Mouse (Mus musculus) layer of hippocampus, postnatal 36 days (tissue): ENCODE measurements around the gene Gm21915. TPM values are rescaled to one million over a fixed set of nuclear protein-coding genes. Genes with fewer than 3 reads are reported as not detected.

Source experiments
- DNase-seq, 2 experiments: peaks; one replicate each; pipeline ENCODE4 v3.0.0; 2022
- total RNA-seq, 2 experiments: library from RNA; stranded (reverse); gene quantifications; 2 replicates each; pipeline ENCODE4 v1.2.3; 2021

Gene Gm21915
- total RNA-seq, 2 experiments from 2014 or later = not detected

DNA sequence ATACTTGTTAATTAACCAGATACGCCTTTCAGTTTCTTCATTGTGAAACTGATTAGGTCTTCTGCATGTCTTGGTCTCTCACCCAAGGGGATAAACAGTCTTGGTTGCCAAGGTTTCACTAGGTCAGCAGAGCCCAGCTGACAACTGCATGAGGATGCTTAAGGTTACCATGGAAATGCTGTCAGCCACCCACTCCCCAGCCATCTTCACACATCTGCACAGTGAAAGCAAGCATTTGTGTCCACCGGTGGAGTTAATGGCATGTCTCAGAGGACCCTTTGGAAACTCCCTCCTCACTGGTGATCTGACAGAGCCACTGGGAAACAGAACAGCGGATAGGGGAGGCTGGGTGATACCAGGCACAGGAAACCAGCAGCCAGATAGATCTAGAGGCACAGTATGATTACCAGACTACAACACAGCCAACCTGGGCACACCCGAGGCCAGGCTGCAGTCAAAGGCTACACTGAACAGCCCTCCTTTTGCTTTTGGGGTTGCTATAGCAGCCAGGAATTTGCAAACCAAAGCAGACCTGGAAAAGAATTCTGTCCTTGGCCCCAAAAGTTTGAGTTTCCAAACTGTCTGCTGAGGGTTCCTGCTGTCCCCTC is 1.0 kb downstream of the Gm21915 start:
- DNase-seq = no peak

DNA sequence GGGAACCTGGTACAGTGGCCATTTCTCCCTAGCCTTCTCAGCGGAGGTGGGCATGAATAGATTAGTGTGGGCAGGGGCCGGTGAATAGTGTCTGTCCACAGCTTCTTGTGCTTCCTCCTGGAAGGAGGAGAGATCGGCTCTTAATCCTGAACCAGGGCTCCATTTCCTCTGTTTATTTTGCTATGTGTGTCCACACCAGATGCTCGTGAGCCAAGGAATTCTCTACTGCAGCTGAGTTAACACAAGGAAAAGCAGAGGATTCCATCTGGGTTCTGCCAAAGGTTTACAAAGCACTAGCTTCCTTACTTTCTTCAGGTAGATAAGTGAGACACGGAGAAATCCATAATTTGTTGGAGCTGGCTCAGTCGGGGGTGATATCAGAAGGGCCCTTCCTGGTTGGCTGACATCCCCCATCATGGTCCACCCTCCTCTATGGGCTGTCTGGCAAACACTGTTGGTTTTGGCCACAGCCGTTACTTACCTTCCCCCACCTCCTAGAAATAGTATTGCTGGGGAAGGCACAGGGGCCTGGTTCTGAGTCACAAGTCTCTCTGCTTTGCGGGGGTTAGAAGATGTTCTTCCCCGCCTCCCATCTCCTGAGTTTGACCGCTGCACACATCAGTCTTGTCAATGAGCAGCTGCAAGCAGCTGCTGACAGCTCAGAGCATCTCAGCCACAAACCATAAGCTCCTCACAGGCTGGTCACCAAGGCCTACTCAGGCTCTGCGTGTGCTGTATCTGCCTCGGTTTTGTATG is 5.0 kb downstream of the Gm21915 start:
- no peak for DNase-seq

DNA sequence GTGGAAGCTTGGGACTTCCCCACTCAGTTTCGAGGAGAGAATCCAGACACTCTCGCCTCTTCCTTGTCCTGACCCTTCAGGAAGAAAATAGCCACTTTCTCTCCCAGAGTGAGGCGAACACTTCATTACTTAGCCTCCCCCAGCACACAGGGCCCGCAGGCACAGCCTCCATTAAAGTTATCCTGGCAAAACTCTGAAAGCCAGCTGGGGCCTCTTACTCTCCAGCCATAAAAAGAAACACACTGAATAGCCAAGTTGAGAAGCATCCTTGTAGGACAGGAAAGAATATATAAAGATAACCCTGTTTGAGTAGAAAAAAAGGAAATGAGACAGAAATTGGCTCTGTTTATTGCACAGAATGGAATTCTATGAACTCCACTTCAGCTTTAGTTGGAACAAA is 8.2 kb downstream of the Gm21915 start:
- no peak for DNase-seq

DNA sequence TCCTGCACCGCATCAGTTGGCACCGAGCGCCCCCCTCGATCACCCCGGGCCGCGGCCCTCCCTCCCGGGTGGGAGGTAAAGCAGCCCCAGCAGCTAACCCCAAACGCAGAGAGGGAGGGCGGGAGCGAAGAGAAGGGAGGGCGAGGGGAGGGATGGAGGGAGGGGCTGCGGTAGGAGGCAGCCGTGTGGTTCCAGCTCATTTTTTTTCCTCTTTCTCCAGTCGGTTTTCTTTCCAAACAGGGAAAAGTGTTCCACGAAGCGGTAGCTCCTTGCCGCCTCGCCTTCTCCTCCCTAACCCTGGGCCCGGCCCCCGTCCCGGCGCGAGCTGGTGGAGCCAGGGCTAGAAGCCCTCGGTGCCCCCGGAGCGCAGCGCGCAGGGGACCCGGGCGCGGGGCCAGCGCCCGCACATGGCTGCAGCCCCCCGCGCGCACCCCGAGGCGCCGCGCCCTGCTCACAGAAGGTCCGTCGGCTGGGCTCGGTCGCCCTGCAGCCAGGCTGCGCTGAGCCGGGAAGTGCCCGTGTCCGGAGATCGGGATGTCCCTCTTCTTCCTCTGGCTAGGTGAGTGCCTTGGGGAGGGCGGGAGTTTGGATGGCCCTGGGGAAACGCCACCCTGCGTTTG is 15.5 kb downstream of the Gm21915 start, which contains the start of gene Clmp:
TSS of gene Clmp (plus strand) at position 162 of the 620 bp plus-strand sequence.
- no peak for DNase-seq

DNA sequence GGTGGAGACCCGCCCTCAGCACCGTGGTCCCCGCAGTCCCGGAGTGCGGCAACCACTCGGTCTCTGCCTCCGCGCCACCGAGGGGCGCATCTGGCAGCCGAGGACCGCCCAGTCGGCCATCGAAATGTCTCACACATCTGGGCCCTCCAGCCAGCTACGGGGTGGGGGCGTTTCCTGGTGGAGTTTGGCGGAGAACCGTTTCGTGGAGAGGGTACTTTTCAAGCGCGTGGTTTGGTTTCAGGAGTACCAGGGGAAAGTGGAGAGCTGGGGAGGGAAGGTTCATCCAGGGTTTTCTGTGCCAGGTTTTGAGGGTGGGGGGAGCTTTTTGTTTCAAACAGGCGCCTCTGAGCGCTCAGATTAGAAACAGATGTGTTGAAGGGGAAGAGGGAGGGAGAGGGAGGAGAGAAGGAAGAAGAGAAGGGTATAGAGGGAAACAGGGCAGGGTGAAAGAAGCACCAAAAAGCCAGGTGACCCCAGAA is 16.0 kb downstream of the Gm21915 start:
- peak in 1 of 2 experiments; percentile 41 for DNase-seq

DNA sequence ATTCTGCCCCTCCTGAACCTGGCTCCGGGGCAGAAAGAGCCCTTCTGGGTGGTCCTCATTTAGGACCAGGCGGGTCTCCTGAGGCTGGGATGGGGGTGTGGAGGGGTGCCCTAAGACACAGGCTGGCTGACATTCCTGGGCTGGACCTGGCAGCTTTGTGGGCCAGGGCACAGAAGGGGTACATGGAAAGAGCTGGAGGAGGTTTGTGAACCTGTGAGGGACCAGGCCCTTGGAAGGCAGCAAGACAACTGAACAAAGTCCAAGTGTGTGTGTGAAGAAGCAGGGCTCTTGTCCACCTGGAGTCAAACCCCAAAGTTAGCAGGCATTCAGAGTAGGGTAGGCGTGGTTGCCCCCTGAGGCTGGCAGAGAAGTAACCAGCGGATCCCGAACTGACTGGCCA is 16.6 kb downstream of the Gm21915 start:
- no peak for DNase-seq

DNA sequence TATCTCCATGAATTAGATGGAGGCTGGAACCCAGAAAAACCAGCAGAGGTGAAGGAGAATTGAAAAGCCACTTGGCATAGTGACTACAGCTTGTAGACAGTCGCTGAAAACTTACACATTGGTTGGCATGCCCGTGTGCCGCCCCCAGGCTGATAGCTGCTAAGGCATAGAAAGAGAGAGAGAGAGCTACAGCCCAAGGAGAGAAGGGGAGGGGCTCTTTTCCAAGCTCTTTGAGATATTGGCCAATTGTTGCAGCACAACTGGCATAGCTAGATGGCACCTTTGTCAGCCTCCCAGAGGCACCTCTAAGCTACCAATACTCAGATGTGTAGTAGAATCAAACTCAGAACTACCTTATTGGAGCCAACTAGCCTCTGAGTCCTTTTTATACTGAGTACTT is 17.1 kb downstream of the Gm21915 start:
- DNase-seq = no peak

DNA sequence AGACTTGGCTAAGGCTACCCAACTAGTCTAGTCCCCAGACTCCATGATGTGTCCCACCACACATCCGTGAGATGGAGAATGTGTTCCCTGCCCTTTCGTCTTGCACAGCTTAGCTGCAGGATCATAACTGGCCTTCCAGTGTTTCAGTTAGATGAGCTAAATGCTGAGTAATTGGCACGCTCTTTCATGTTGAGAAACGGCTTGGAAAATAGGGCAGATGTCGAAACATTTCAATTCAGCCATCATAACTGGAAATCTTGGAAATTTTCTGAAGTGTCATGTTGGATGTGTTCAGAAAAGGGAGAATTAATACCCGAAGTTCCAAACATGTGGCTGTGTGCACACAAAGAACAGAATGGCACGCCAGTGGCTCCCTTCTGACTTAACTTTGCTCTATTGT is 20.1 kb downstream of the Gm21915 start:
- no peak for DNase-seq

DNA sequence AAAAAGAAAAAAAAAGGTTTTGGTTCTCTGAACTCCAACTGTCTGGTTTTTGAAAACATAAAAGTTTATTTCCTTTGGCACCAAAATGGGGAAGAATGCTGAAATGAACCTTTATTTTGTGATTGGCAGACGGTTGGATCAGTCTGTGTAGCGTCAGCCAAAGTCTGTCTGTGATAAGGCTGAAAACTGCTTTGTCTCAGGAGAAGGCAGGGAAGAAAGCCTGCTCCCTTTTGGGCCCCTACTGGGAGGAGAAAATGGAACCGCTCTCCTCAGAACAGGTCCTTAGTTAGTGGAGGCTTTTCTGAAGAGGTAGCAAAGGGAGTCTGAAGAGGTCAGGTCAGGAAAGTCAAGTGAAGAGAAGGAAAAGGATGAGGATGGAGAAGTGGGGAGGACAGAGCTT is 22.6 kb downstream of the Gm21915 start:
- DNase-seq = no peak

DNA sequence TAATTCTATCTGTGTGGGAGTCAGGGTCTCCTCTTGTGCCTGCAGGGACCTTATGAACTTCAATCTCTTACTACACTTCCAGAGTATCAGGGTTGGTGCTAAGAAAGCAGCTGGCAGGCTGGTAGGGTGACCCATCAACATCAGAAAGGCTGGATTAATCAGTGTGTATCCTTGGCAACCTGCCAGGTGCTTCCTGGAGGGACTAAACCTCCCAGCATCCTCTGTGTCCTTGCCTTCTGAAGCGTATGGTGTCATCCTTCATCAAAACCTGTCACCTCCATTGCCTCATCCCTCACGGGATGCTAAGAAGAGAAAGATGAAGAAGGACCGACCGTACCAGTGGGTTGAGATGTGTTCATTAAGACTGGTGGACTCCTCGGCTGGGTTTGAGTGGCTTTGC is 23.4 kb downstream of the Gm21915 start:
- DNase-seq = no peak

DNA sequence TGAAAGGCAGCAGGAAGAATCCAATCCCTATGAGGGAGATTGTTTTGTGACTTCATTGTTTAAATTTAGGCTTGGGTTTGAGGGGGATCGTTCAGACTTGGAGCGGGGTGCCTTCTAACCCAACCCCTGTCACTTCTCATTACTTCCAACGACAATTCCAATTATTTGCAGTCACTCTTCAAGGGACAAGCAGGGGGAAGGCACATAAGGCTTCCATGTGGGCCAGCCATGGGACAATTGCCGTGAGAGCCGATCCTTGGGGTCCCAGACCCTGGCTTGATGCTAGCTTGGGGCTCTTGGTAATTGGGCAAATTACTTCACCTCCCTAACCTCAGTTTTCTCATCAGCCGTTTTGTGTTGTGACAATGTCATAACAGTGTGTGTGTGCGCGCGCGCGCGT is 23.9 kb downstream of the Gm21915 start:
- DNase-seq = no peak

DNA sequence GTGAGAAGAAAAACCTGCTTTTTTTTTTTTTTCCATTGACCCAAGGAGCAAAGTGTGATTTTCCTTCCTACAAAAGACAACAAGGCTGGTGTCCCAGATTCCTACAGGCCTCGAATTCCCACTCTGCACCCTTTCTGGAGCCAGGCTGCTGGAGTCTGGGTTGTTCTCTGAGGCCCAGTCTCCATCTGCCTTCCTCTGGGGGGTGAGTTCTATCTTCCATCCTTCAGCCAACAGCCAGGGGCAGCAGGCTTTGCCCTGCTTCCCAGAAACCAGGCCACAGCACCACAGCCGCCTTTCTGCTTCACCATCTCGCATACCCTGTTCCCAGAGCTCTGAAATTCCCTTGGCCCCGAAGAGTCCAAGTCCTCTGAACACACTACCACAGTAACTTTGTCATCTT is 25.7 kb downstream of the Gm21915 start:
- DNase-seq = no peak

DNA sequence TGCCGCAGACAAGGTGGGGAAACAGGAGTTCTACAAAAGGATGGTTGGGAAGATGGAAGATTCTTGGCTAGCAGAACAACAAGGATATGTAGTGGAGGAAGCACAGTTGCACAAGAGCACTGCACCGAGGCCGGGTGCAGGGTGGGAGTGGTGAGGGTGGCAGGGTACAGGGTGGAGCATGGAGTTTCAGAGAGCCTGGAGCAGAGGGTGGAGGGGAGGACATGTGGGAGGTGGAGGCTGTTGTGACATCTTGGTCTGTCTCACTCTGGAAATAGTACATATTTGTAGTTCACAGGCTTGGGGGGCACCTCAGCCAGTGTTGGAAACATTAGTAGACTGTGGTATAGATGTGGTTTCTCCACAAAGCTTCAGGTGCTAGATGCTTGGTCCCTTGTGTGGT is 28.8 kb downstream of the Gm21915 start:
- peak; percentile 28 to 33 for DNase-seq

DNA sequence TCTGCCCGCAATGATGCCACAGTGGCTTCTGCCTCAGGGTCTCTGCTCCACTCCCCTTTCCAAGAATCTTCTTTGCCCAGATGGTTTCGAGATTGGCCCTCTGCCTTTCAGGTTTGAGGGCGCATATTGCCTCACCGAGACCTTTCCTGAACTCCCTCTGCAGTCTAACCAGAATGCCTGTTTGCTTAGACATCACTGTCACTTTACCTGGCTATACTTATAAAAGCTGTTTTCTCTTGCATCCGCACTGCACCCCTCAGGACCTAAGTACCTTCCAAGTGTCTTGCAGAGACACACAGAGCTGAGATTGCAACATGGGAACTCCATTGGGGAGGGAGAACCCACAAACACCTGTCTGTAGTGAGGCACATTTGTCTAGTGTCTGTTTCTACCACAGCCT is 29.8 kb downstream of the Gm21915 start:
- DNase-seq = no peak

DNA sequence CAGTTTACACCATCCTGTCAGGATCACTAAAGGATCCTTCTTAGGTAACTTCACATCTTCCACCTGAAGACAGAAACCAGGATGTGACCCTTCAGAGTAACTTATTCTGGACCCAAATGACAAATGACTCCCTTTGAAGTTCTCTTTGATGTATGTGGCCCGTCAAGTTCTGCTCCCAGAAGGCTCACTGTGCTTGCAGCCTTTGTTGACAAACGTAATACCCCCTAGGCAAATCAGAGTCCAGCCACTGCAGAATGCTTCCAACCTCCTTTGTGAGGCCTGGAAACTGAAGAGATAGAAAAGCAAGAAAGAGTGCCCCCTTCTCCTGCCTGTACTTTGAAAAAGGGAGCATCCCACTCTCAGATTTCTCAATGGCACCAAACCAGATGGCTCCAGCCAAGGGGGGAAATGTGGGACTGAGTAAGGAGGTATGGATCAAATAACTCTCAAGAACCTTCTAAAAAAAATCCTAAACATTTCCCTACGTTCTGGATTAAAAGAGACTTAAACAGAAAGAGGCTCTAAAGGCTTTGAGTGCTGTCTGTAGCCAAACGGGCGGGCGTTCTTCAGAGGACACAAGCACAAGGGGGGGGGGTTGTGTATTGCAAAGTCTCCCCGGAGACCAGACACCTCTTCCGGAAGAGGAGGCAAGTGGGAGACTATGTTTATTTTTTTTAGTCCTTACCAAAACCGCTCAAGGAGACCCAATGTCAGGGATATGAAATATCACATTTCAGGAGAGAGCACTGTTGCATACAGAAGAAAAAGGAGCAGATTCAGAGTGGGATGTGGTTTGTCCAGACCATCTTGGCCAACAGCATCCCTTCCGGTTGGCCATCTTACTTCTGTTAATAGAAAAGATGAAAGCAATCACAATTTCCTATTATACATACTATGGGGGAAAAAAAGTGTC is 34.2 kb downstream of the Gm21915 start:
- no peak for DNase-seq

DNA sequence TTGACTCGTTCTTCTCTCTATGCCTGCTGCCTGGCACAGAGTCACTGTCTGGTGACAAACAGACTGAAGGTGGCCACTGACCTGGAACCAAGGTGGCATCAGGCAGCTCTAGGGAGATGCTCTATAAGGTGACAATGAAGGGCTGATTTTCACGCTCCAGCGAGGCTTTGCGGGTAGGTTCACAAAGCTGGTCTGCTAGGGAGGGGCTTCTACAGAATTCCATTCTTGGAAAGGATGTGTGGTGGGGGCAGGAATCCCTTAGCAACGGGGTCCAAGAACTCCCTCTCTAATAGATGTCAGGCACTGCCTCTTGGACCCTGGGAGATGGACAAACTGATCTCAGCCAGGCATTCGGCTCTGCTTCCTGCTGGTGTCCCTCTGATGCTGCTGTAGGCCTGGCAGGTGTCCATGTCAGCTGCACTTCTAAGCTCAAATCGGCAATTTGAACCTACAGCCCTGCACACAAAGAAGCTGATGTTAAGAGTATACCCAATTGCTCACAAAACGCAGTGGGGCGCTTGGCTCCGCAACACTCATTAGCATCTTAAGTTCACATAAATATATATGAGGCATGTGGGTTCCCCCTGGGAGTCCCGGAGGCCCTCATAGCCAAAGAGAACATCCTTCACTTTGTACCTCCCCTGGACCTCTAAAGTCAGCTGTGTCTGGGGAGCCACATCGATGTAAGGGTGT is 38.2 kb downstream of the Gm21915 start:
- DNase-seq = no peak

DNA sequence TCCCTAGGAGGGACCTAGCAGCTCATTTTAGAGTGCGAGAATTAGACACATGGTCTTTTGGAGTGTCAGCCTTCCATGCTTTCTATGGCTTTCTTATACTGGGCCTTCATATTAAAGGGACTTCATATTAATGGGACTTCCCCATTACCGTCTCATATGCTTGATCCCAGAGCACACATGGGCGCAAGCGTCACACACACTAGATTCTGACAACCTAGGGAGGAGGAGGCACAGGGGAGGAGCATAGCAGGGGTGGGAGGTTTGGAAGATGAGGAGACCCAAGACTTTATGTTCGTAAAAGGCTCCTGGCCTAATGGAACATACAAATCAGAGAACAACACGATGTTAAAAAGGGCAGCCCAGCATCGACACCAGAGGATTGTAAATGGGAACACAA is 38.7 kb downstream of the Gm21915 start:
- no peak for DNase-seq

DNA sequence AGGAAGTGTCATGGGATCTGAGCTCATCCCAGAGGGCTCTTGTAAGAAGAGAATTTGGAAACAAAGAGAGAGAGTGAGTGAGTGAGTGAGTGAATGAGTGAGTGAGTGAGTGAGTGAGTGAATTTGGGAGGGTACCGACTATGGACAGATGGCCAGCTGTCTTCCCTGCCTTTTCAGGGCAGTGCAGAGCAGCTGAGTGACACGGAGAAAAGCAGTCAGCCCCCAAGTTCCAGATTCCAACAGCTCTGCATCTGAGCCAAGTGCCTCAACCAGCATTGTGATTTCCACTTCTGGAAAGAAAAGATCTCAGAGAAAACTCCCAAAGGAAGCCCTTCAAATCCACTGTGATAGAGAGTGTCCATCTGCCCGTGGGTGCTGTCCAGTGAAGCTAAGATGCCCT is 39.2 kb downstream of the Gm21915 start:
- no peak for DNase-seq

DNA sequence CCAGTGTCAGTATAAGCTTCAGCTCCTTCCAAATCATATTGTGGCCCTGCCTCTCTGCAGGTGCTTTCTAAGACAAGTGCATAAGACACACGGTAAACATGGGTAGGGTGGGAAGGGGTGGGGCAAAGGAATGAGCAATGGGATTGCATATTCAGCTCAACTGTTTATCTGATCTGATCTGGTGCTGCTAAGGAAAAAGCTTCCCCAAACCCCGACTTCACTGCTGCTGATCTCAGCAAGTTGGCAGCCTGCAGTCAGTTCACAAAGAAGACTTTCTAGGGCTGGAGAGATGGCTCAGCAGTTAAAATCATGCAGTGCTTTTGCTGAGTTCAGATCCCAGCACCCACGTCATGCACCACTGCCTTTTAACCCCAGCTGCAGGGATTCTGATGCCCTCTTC is 39.6 kb downstream of the Gm21915 start:
- no peak for DNase-seq

DNA sequence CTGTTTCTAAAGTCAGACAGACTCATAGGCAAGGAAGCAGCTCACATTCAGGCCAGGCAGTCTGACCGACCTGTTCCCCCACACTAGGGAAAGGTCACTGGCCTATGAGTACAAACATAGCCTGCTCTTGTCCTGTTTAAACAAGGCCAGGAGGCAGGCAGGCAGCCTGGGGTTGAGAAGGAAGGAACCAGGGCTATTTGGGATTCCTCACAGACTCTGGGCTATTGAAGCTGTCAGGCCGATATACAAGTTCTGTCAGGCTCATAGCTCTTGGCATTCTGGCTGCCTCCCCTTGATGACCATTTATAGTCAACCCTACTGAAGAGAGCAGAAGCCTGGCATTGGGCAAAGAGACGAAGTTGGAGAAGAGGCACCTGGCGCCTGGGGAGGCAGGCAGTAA is 41.2 kb downstream of the Gm21915 start:
- DNase-seq = no peak

DNA sequence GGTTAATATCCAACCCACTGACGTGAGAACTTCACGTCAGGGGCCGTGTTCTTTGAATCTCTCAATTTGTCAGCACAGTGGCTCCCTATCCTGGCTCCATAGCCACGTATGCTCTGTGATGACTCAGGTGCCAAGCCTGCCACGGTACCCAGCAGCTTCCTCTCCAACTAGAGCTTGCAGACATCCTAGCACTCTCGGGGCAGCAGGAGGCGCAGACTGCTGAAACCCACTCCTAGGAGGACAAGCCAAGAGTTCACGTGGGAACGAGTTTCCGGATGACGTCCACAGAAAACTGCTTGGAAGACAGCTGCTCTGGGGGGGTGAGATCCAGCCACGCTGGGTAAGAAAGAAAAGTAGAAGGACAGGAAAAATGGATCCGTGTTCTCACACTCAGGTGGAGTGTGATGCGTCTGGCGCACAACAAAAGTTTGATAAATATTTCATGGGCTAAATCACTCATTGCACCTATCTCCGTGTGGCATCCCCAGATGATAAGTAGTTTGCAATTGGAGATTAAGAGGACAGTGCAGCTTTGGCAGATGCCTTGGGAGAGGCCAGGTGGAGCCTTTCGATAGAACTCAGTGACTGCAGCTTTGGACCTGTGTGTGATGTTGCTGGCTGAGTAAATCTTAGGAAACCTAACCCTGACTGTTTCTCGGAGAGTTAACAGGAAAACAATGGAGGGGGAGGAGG is 46.9 kb downstream of the Gm21915 start:
- peak in 1 of 2 experiments; percentile 28 for DNase-seq

DNA sequence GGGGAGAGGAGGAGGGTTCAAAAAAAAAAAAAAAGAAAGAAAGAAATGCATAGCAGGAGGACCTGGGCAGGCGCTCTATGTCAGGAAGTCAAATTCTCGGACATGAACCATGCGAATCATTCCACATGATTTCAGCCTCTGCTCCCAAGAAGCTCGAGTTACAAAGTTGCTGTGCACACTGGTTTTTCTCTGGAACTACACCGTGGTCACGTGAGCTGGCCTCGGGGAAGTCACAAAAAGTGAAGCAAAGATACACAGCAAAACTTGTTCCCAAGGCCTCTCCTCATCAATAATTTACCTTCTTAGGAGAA is 47.4 kb downstream of the Gm21915 start:
- DNase-seq = no peak
